Mouse (Mus musculus): ENCODE results near the gene Sytl3. TPM values are rescaled to one million over a fixed set of nuclear protein-coding genes. Genes with fewer than 3 reads are reported as not detected.
"Not testable (repeated sequence)": the region's sequence is repeated elsewhere in the genome, so short reads cannot be mapped to it uniquely, and the experiment has no call there.

Sytl3 gene
- polyA plus RNA-seq, 1 experiment from 2014 or later = 0.47 TPM

- not testable (repeated sequence) for H3K36me3 ChIP-seq (ENCODE audit: control insufficient read depth, insufficient read depth, low read length); H3K27ac ChIP-seq (ENCODE audit: low read depth); H3K27me3 ChIP-seq (replicated peaks; ENCODE audit: control insufficient read depth, insufficient read depth, low read length); H3K4me1 ChIP-seq (replicated peaks; ENCODE audit: control insufficient read depth, insufficient read depth, low read length); H3K9me3 ChIP-seq (ENCODE audit: control insufficient read depth, low read length); DNase-seq (ENCODE audit: low spot score); ATAC-seq (replicated peaks; ENCODE audit: low FRiP score, low TSS enrichment, low read depth); H3K4me2 ChIP-seq (ENCODE audit: low read length); H3K4me3 ChIP-seq (ENCODE audit: low read depth, low read length); H3K9ac ChIP-seq (ENCODE audit: low read length)
- 84% methylated on average over 4 of the region's 5 CpGs for WGBS
These were observed 5.4 kb upstream of the Sytl3 start for GRCm38 (mm10) chr17:6653341-6653946.

GRCm38 (mm10) chr17:6655087-6655511, 3.8 kb upstream of the Sytl3 start:
- H3K27ac ChIP-seq (ENCODE audit: low read depth) = peak overlapping the region; percentile 57; the same call in 1 of the 2 replicates
- DNase-seq (ENCODE audit: low spot score) (peak; percentile 90), ATAC-seq (replicated peaks; ENCODE audit: low FRiP score, low TSS enrichment, low read depth) (peak; percentile 91)
- not testable (repeated sequence) for H3K27me3 ChIP-seq (replicated peaks; ENCODE audit: control insufficient read depth, insufficient read depth, low read length); H3K4me1 ChIP-seq (replicated peaks; ENCODE audit: control insufficient read depth, insufficient read depth, low read length); H3K36me3 ChIP-seq (ENCODE audit: control insufficient read depth, insufficient read depth, low read length); H3K9me3 ChIP-seq (ENCODE audit: control insufficient read depth, low read length)
- peak overlapping the region; percentile 42 for H3K4me3 ChIP-seq (ENCODE audit: low read depth, low read length)
- peak overlapping the region; percentile 61 for H3K9ac ChIP-seq (ENCODE audit: low read length)
- peak overlapping the region; percentile 41 for H3K4me2 ChIP-seq (ENCODE audit: low read length)
- WGBS = under 1% methylated on average over 36 of the region's 36 CpGs

GRCm38 (mm10) chr17:6655567-6656281, 3.2 kb upstream of the Sytl3 start, which contains the start of gene Dynlt1f:
Gene Dynlt1f, minus strand, starts transcription at chr17:6655900.
- H3K27ac ChIP-seq (ENCODE audit: low read depth) = peak within 1 kb of the TSS; percentile 57; the same call in 1 of the 2 replicates
- 3% methylated on average over 21 of the region's 33 CpGs for WGBS
- peak; percentile 95 for ATAC-seq (replicated peaks; ENCODE audit: low FRiP score, low TSS enrichment, low read depth)

GRCm38 (mm10) chr17:6656471-6656870, 2.4 kb upstream of the Sytl3 start:
- H3K27ac ChIP-seq (ENCODE audit: low read depth); DNase-seq (ENCODE audit: low spot score); ATAC-seq (replicated peaks; ENCODE audit: low FRiP score, low TSS enrichment, low read depth); H3K36me3 ChIP-seq (ENCODE audit: control insufficient read depth, insufficient read depth, low read length); H3K9me3 ChIP-seq (ENCODE audit: control insufficient read depth, low read length); H3K4me2 ChIP-seq (ENCODE audit: low read length); H3K4me3 ChIP-seq (ENCODE audit: low read depth, low read length); H3K4me1 ChIP-seq (replicated peaks; ENCODE audit: control insufficient read depth, insufficient read depth, low read length); H3K27me3 ChIP-seq (replicated peaks; ENCODE audit: control insufficient read depth, insufficient read depth, low read length); H3K9ac ChIP-seq (ENCODE audit: low read length): not testable (repeated sequence)
- 89% methylated on average over 1 of the region's 3 CpGs for WGBS

More at GRCm38 (mm10) chr17:6655567-6656281, 3.2 kb upstream of the Sytl3 start, which contains the start of gene Dynlt1f:
- H3K9ac ChIP-seq (ENCODE audit: low read length) = peak within 1 kb of the TSS; percentile 61
- peak within 1 kb of the TSS; percentile 41 for H3K4me2 ChIP-seq (ENCODE audit: low read length)
- H3K4me3 ChIP-seq (ENCODE audit: low read depth, low read length) = peak within 1 kb of the TSS; percentile 42
- H3K9me3 ChIP-seq (ENCODE audit: control insufficient read depth, low read length); H3K36me3 ChIP-seq (ENCODE audit: control insufficient read depth, insufficient read depth, low read length); H3K4me1 ChIP-seq (replicated peaks; ENCODE audit: control insufficient read depth, insufficient read depth, low read length); H3K27me3 ChIP-seq (replicated peaks; ENCODE audit: control insufficient read depth, insufficient read depth, low read length): not testable (repeated sequence)
- peak; percentile 60 for DNase-seq (ENCODE audit: low spot score)

GRCm38 (mm10) chr17:6660589-6660988, 1.7 kb downstream of the Sytl3 start:
- not testable (repeated sequence) for H3K4me3 ChIP-seq (ENCODE audit: low read depth, low read length); DNase-seq (ENCODE audit: low spot score); ATAC-seq (replicated peaks; ENCODE audit: low FRiP score, low TSS enrichment, low read depth); H3K4me1 ChIP-seq (replicated peaks; ENCODE audit: control insufficient read depth, insufficient read depth, low read length); H3K9me3 ChIP-seq (ENCODE audit: control insufficient read depth, low read length); H3K4me2 ChIP-seq (ENCODE audit: low read length); H3K27ac ChIP-seq (ENCODE audit: low read depth); H3K9ac ChIP-seq (ENCODE audit: low read length); H3K36me3 ChIP-seq (ENCODE audit: control insufficient read depth, insufficient read depth, low read length); H3K27me3 ChIP-seq (replicated peaks; ENCODE audit: control insufficient read depth, insufficient read depth, low read length)
- WGBS = 27% methylated on average over 6 of the region's 6 CpGs

GRCm38 (mm10) chr17:6661093-6661816, 2.4 kb downstream of the Sytl3 start:
- DNase-seq (ENCODE audit: low spot score) (peak; percentile 53), ATAC-seq (replicated peaks; ENCODE audit: low FRiP score, low TSS enrichment, low read depth) (peak; percentile 56; the same call in 1 of the 2 replicates)
- WGBS = 27% methylated on average over 6 of the region's 11 CpGs
- H3K27me3 ChIP-seq (replicated peaks; ENCODE audit: control insufficient read depth, insufficient read depth, low read length); H3K4me3 ChIP-seq (ENCODE audit: low read depth, low read length); H3K9ac ChIP-seq (ENCODE audit: low read length); H3K4me1 ChIP-seq (replicated peaks; ENCODE audit: control insufficient read depth, insufficient read depth, low read length); H3K9me3 ChIP-seq (ENCODE audit: control insufficient read depth, low read length); H3K27ac ChIP-seq (ENCODE audit: low read depth); H3K36me3 ChIP-seq (ENCODE audit: control insufficient read depth, insufficient read depth, low read length); H3K4me2 ChIP-seq (ENCODE audit: low read length): not testable (repeated sequence)

GRCm38 (mm10) chr17:6662840-6663239, 3.9 kb downstream of the Sytl3 start:
- not testable (repeated sequence) for H3K9me3 ChIP-seq (ENCODE audit: control insufficient read depth, low read length); H3K36me3 ChIP-seq (ENCODE audit: control insufficient read depth, insufficient read depth, low read length); DNase-seq (ENCODE audit: low spot score); H3K27me3 ChIP-seq (replicated peaks; ENCODE audit: control insufficient read depth, insufficient read depth, low read length); H3K9ac ChIP-seq (ENCODE audit: low read length); H3K4me3 ChIP-seq (ENCODE audit: low read depth, low read length); H3K4me2 ChIP-seq (ENCODE audit: low read length); H3K4me1 ChIP-seq (replicated peaks; ENCODE audit: control insufficient read depth, insufficient read depth, low read length); H3K27ac ChIP-seq (ENCODE audit: low read depth); ATAC-seq (replicated peaks; ENCODE audit: low FRiP score, low TSS enrichment, low read depth)
- 58% methylated on average over 3 of the region's 3 CpGs for WGBS

GRCm38 (mm10) chr17:6665389-6665788, 6.5 kb downstream of the Sytl3 start:
- not testable (repeated sequence) for H3K27me3 ChIP-seq (replicated peaks; ENCODE audit: control insufficient read depth, insufficient read depth, low read length); H3K4me2 ChIP-seq (ENCODE audit: low read length)

More at GRCm38 (mm10) chr17:6665389-6665788, 6.5 kb downstream of the Sytl3 start:
- ATAC-seq (replicated peaks; ENCODE audit: low FRiP score, low TSS enrichment, low read depth); H3K4me1 ChIP-seq (replicated peaks; ENCODE audit: control insufficient read depth, insufficient read depth, low read length); H3K27ac ChIP-seq (ENCODE audit: low read depth); H3K9me3 ChIP-seq (ENCODE audit: control insufficient read depth, low read length); H3K36me3 ChIP-seq (ENCODE audit: control insufficient read depth, insufficient read depth, low read length); H3K4me3 ChIP-seq (ENCODE audit: low read depth, low read length); DNase-seq (ENCODE audit: low spot score); H3K9ac ChIP-seq (ENCODE audit: low read length): not testable (repeated sequence)
- WGBS = 94% methylated on average over 4 of the region's 5 CpGs
